Mouse (Mus musculus) neural tube, embryonic 14.5 days (tissue): ENCODE results near the gene Xlr4a. TPM values are rescaled to one million over a fixed set of nuclear protein-coding genes. Genes with fewer than 3 reads are reported as not detected.

Experiments
- ATAC-seq: fragments of 200-750 bp; cut with Nextera tagmentation; 2 replicates; pipeline ENCODE4 v1.8.0; 2017; ENCODE audit warnings: low read depth, mild to moderate bottlenecking, moderate TSS enrichment, moderate library complexity
- H3K27ac ChIP-seq: fragments of 300-500 bp; sonication (generic); 2 replicates; pipeline ENCODE4 v1.5.1; 2014; ENCODE audit warnings: low read depth, mild to moderate bottlenecking, control low read depth, low read length, moderate library complexity, mixed read lengths
- H3K27me3 ChIP-seq: fragments of 300-500 bp; sonication (generic); 2 replicates; pipeline ENCODE4 v1.6.1; 2014; ENCODE audit warnings: low read length; ENCODE audit not compliant: control insufficient read depth, insufficient read depth
- H3K36me3 ChIP-seq: fragments of 300-500 bp; sonication (generic); 2 replicates; pipeline ENCODE4 v1.6.1; 2014; ENCODE audit warnings: low read length, mixed read lengths; ENCODE audit not compliant: control insufficient read depth, insufficient read depth
- H3K4me1 ChIP-seq: fragments of 300-500 bp; sonication (generic); 2 replicates; pipeline ENCODE4 v1.6.1; 2014; ENCODE audit warnings: low read length; ENCODE audit not compliant: control insufficient read depth, insufficient read depth
- H3K4me2 ChIP-seq: fragments of 300-500 bp; sonication (generic); 2 replicates; pipeline ENCODE4 v1.6.1; 2014; ENCODE audit warnings: mild to moderate bottlenecking, low read depth, low read length, control low read depth
- H3K4me3 ChIP-seq: fragments of 300-500 bp; sonication (generic); 2 replicates; pipeline ENCODE4 v1.5.1; 2014; ENCODE audit warnings: low read depth, low read length, control low read depth, mixed read lengths
- H3K9ac ChIP-seq: fragments of 300-500 bp; sonication (generic); replicated peaks from 2 replicates; pipeline ENCODE4 v1.6.1; 2014; ENCODE audit warnings: low read depth, mild to moderate bottlenecking, control low read depth, low read length, mixed read lengths
- H3K9me3 ChIP-seq: fragments of 300-500 bp; sonication (generic); 2 replicates; pipeline ENCODE4 v1.6.1; 2016; ENCODE audit warnings: low read length; ENCODE audit not compliant: control insufficient read depth
- WGBS: fragments of 180-500 bp; shearing (Covaris S2); extraction: QIAGEN DNeasy Blood & Tissue Kit; methylation state at CpG from one replicate; pipeline ENCODE4 v1.1.7; 2014; 5-methylcytosine and 5-hydroxymethylcytosine counted together
- polyA plus RNA-seq: library from polyadenylated mRNA; unstranded; fragments of >200 nt; fragmentation: Nextera tagmentation; extraction: Ambion mirVana; gene quantifications from 2 replicates; pipeline ENCODE4 v1.2.1, GENCODE M21; 2014

Xlr4a gene
- polyA plus RNA-seq, 1 experiment from 2014 or later, result not detected

DNA sequence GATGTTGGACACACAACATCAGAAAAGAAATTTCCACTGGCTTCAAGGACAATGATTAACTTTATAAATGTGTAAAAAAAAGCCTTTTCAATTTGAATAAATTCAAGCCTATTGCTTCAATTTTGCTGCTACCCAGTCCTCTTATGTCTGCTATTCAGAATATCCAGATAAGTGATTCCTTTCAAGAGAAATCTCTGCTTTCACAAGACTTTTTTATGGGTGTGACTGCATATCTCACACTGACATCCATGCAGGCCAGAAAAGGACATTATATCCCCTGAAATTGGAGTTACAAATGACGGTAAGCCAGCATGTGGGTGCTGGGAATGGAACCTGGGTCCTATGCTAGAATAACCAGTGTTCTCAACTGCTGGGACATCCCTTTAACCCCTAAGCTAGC, 20.8 kb downstream of the Xlr4a start:
- Histone ChIP-seq H3K27ac (no peak overlapping the region), H3K27me3 (no peaks in the 10 kb centered on the region), H3K4me3 (no peak overlapping the region), H3K9ac (no peak overlapping the region), H3K36me3 (no peaks in the 10 kb centered on the region), H3K9me3 (no peaks in the 10 kb centered on the region), H3K4me1 (no peaks in the 10 kb centered on the region), H3K4me2 (no peak overlapping the region)
- 92% methylated on average over 1 of the region's 1 CpGs for WGBS
- ATAC-seq, result no peak

DNA sequence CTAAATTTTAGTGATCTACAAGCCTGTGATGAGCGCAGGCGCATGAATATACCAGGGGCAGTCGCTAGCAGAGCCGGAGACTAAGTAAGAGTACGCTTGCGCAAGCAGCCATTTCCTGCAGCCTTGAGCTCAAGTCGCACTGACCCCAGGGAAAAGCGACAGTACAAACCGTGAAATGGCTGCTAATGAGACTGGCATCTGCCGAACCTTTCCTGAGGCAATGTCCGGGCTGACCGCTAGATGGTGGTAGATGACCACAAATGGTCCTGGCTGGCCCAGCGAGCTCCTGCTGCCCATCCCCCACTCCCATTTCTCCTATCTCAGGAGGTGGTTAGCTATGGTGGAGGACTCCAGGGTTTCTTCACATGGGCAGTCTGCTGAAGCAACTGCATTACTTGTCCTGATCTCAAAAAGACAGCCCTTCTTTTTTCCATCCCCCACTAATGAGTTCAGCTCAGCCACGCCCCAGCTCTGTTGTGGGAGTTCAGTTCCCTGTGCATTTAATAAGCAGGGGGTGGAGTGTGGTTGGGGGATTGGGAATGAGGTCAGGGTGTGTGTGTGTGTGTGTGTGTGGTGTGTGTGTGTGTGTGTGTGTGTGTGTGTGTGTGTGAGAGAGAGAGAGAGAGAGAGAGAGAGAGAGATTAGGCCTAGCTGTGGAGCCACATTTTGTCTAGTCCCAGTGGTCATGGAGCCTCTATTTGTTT, 28.3 kb downstream of the Xlr4a start:
- H3K4me3 ChIP-seq, result no peak overlapping the region
- H3K9me3 ChIP-seq, result no peaks in the 10 kb centered on the region

DNA sequence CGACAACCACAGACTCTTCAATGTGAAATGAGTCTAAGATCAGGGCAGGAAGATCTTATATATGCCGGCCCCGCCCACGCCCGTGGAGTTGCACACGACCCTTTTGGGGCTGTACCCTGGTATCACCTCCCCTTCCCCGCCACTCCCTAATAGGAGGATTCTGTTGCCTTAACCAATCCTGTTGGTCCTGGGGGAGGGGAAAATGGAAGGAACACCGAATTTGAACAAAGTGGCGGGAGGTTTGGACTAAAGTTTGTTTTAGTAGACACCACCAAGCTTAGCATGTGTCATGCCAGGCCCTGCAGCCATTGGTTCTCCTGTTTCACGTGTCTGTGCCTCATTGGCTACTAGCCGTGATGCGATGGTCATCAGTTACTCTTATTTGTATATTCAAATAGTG, 42.6 kb downstream of the Xlr4a start:
- WGBS, result 82% methylated on average over 12 of the region's 12 CpGs
- no peak overlapping the region for H3K4me2 ChIP-seq
- no peak overlapping the region for H3K27ac ChIP-seq
- ATAC-seq, result no peak
- H3K36me3 ChIP-seq, result no peaks in the 10 kb centered on the region
- no peaks in the 10 kb centered on the region for H3K4me1 ChIP-seq
- H3K9ac ChIP-seq, result no peak overlapping the region
- no peaks in the 10 kb centered on the region for H3K27me3 ChIP-seq
- H3K4me3 ChIP-seq, result no peak overlapping the region
- H3K9me3 ChIP-seq, result no peaks in the 10 kb centered on the region

More for the DNA sequence above, 28.3 kb downstream of the Xlr4a start:
- peak; percentile 99 for ATAC-seq
- Histone ChIP-seq H3K27me3 (no peaks in the 10 kb centered on the region), H3K4me2 (0 out of 2 replicates have a peak overlapping the region, but pooled peaks have one; percentile 17), H3K9ac (no peak overlapping the region), H3K36me3 (no peaks in the 10 kb centered on the region), H3K4me1 (no peaks in the 10 kb centered on the region), H3K27ac (no peak overlapping the region)
- 9% methylated on average over 14 of the region's 14 CpGs for whole genome bisulfite sequencing

DNA sequence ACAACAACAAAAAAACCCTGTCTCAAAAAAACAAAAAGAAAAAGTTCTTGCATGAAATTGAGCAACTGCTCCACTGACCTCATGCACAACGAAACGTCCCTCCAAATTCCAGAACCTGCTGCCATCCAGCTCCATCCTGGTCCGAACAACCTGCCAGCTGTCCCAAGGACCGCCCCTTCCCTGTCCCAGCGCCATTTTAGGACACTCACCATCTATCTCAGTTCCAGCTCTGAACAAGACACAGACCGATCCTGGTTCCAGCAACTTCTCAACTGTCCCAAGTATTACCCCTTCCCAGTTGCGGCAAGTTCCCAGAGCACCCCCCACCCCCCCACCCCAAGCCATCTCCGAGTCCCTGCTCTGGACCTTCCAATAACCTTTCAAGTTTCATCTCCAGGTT, 43.4 kb downstream of the Xlr4a start:
- Histone ChIP-seq H3K36me3 (no peaks in the 10 kb centered on the region), H3K9ac (no peak overlapping the region), H3K27ac (no peak overlapping the region), H3K4me3 (no peak overlapping the region), H3K4me2 (no peak overlapping the region), H3K9me3 (no peaks in the 10 kb centered on the region), H3K4me1 (no peaks in the 10 kb centered on the region), H3K27me3 (no peaks in the 10 kb centered on the region)
- ATAC-seq, result no peak
- 82% methylated on average over 8 of the region's 8 CpGs for WGBS

DNA sequence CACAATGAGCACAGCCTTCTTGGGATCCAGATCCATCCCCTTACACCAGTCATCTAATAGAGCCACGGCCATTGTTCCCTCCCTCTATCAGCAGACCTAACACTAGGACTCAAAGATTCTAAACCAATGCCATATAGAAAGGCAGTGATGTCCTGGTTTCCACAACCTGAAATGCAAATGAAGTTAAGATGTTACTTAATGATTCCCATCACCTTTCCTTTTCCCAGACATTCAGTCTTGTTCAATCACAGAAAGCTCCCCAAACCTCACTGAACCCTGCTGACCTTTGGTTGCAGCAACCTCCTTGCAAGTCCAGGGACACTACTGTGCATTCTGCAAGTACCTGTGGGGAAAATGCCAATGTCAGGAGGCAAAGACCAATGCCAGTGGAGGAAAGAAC, 45.3 kb downstream of the Xlr4a start, which contains the start of gene Pnma5:
Gene Pnma5, minus strand, starts transcription at position 101 of the 400 bp plus-strand sequence.
- Histone ChIP-seq H3K9ac (no peak within 1 kb of the TSS), H3K4me1 (no peaks in the 10 kb centered on the region), H3K4me2 (no peak within 1 kb of the TSS), H3K36me3 (no peaks in the 10 kb centered on the region), H3K9me3 (no peaks in the 10 kb centered on the region), H3K27me3 (no peaks in the 10 kb centered on the region), H3K4me3 (no peak within 1 kb of the TSS), H3K27ac (no peak within 1 kb of the TSS)
- WGBS, result 74% methylated on average over 1 of the region's 1 CpGs
- no peak for ATAC-seq

Other genes with a start within 250 kb of the Xlr4a start
- gene Cetn2, start 164.1 kb downstream of the Xlr4a start, polyA plus RNA-seq, result 62.6 and 80.1 TPM in 2 replicates
- 49.6 and 56.1 TPM in 2 replicates for gene Nsdhl, start 163.9 kb downstream of the Xlr4a start, polyA plus RNA-seq
- 0.45 and 0.83 TPM in 2 replicates for gene Zfp185, start 95.1 kb downstream of the Xlr4a start, polyA plus RNA-seq
- 0.12 and 0.19 TPM in 2 replicates for gene Pnma5, start 45.4 kb downstream of the Xlr4a start, polyA plus RNA-seq
- 2.2 and 4.6 TPM in 2 replicates for gene Pnma3, start 17.7 kb downstream of the Xlr4a start, polyA plus RNA-seq
- 2.7 and 6.0 TPM in 2 replicates for gene Xlr3a, start 14.6 kb upstream of the Xlr4a start, polyA plus RNA-seq
- 0.70 TPM in 1 of 2 replicates, not detected in the other for gene Gm14685, start 34.6 kb upstream of the Xlr4a start, polyA plus RNA-seq
- gene Xlr5b, start 66.3 kb upstream of the Xlr4a start, polyA plus RNA-seq, result not detected in 2 replicates
- gene DXBay18, start 67.0 kb upstream of the Xlr4a start, polyA plus RNA-seq, result 0.52 TPM in 1 of 2 replicates, not detected in the other
- not detected in 2 replicates for gene Spin2d, start 94.5 kb upstream of the Xlr4a start, polyA plus RNA-seq
- 13.9 and 14.5 TPM in 2 replicates for gene Xlr3b, start 109.7 kb upstream of the Xlr4a start, polyA plus RNA-seq
- 0.55 TPM in 1 of 2 replicates, not detected in the other for gene Xlr4b, start 131.9 kb upstream of the Xlr4a start, polyA plus RNA-seq
- 32.0 and 34.1 TPM in 2 replicates for gene F8a, start 145.8 kb upstream of the Xlr4a start, polyA plus RNA-seq
- gene Xlr4c, start 160.7 kb upstream of the Xlr4a start, polyA plus RNA-seq, result not detected in 2 replicates
- 0.73 TPM in 1 of 2 replicates, not detected in the other for gene Xlr3c, start 182.9 kb upstream of the Xlr4a start, polyA plus RNA-seq
- gene Xlr5a, start 210.5 kb upstream of the Xlr4a start, polyA plus RNA-seq, result not detected in 2 replicates
- gene Xlr5c, start 210.5 kb upstream of the Xlr4a start, polyA plus RNA-seq, result not detected in 2 replicates